ENCODE assay signal across 23 mouse cellular contexts in genomic region chr16:30525756-30526155, GRCm38 (mm10). TPM values are rescaled to one million over a fixed set of nuclear protein-coding genes. Genes with fewer than 3 reads are reported as not detected.
"Had no signal": no experiment of that assay in that cellular context is flagged by ENCODE, and none has a peak within 500 bp of the region (broad histone marks: within the 10 kb centered on the region; RNA-seq: fewer than 3 reads in every experiment).

No protein-coding gene starts in this region.

- H3K4me2 ChIP-seq: intestine, embryonic 15.5 days; kidney, embryonic 15.5 days; limb, embryonic 13.5 days; liver, embryonic 12.5 days; liver, embryonic 15.5 days; lung, embryonic 15.5 days; midbrain, embryonic 15.5 days; neural tube, embryonic 13.5 days had no signal

- H3K4me1 ChIP-seq: intestine, embryonic 15.5 days; kidney, embryonic 15.5 days; limb, embryonic 13.5 days; liver, embryonic 12.5 days; liver, embryonic 15.5 days; lung, embryonic 15.5 days; midbrain, embryonic 10.5 days; midbrain, embryonic 15.5 days; neural tube, embryonic 13.5 days had no signal

- H3K9ac ChIP-seq: intestine, embryonic 15.5 days; kidney, embryonic 15.5 days; limb, embryonic 13.5 days; liver, embryonic 12.5 days; liver, embryonic 15.5 days; lung, embryonic 15.5 days; midbrain, embryonic 15.5 days; neural tube, embryonic 13.5 days had no signal

- DNase-seq: kidney, adult 11 months; kidney, adult 8-10 months; kidney, postnatal 14 days; kidney, postnatal 4 days; liver; lung, adult 18-20 months; lung, postnatal 14 days; lung, postnatal 4 days; retina, postnatal 1 day; right cerebral cortex, postnatal 4 days; thymus, postnatal 36 days had no signal

- ATAC-seq: intestine, embryonic 15.5 days; liver, embryonic 12.5 days; midbrain, embryonic 15.5 days had no signal

- H3K36me3 ChIP-seq: intestine, embryonic 15.5 days; liver, embryonic 12.5 days; liver, embryonic 15.5 days had no signal

- H3K4me3 ChIP-seq: intestine, embryonic 15.5 days; kidney, embryonic 15.5 days; limb, embryonic 10.5 days; limb, embryonic 13.5 days; liver, embryonic 12.5 days; liver, embryonic 15.5 days; lung, embryonic 15.5 days; midbrain, embryonic 10.5 days; midbrain, embryonic 15.5 days; neural tube, embryonic 13.5 days had no signal

- H3K9me3 ChIP-seq: intestine, embryonic 15.5 days; kidney, embryonic 15.5 days; limb, embryonic 10.5 days; limb, embryonic 13.5 days; liver, embryonic 12.5 days; liver, embryonic 15.5 days; lung, embryonic 15.5 days; midbrain, embryonic 10.5 days; midbrain, embryonic 15.5 days; neural tube, embryonic 13.5 days had no signal

- H3K27me3 ChIP-seq: intestine, embryonic 15.5 days; kidney, embryonic 15.5 days; limb, embryonic 13.5 days; liver, embryonic 15.5 days; lung, embryonic 15.5 days; midbrain, embryonic 15.5 days; neural tube, embryonic 13.5 days had no signal

- H3K27ac ChIP-seq: intestine, embryonic 15.5 days; kidney, embryonic 15.5 days; limb, embryonic 10.5 days; limb, embryonic 13.5 days; liver, embryonic 12.5 days; liver, embryonic 15.5 days; lung, embryonic 15.5 days; midbrain, embryonic 10.5 days; midbrain, embryonic 15.5 days; neural tube, embryonic 13.5 days; stomach, postnatal 0 days had no signal

RNA-seq across cellular contexts. Expression of gene Tmem44, which starts 24.9 kb away (rescaled TPM):
- total RNA-seq: neutrophil, adult 5-6 weeks had no signal
